Mouse (Mus musculus): ENCODE measurements around the gene Gm5901. TPM values are rescaled to one million over a fixed set of nuclear protein-coding genes. Genes with fewer than 3 reads are reported as not detected.

The Gm5901 gene
- total and polyA plus RNA-seq, 3 experiments, result 0.12 TPM; not detected in 2

DNA sequence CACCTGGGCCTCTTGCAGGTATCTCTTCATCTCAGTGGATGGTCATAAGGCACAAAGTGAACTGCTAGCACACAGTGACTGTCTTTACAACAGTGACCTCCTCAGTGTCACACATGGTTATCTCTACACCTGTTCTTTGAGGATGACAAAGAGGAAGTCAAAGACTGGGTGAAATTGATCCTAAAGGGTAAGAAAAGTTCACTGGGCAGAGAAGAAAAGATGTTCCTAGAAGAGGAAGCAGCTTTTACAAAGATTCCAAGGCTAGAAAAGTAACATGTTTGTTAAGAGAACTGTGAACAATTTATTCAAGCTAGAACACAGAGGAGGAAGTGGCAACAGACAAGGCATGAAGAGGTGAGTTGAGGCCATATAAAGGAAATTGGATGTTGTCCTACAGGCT lies 21.3 kb downstream of the Gm5901 start:
- Histone ChIP-seq H3K36me3 (ENCODE audit: control insufficient read depth, insufficient read depth, low read length) (peaks cover 6% of the 10 kb centered on the region), H3K27ac (no peak overlapping the region), H3K27me3 (ENCODE audit: control insufficient read depth, insufficient read depth, low read length) (no peaks in the 10 kb centered on the region), H3K4me3 (no peak overlapping the region), H3K4me1 (ENCODE audit: control insufficient read depth, insufficient read depth, low read length) (no peaks in the 10 kb centered on the region; the same call in none of the 2 replicates), H3K9ac (ENCODE audit: low read depth, low read length) (no peak overlapping the region), H3K79me2 (replicated peaks; ENCODE audit: control insufficient read depth, insufficient read depth, low read length) (no peaks in the 10 kb centered on the region; the same call in 1 of the 2 replicates)
- DNase-seq, result no peak
- intact Hi-C loops (cut with DNase I), result loop anchor here (5.0 kb wide), 2 partner anchors 241 to 416 kb away; partner anchors contain the start of gene Mrpl17
- TF ChIP-seq CTCF (IDR thresholded peaks at IDR 0.05), result no peak
- TF ChIP-seq EP300 (IDR thresholded peaks at IDR 0.05; ENCODE audit: insufficient read depth, low read depth, low read length), result no peak
- no peak for TF ChIP-seq POLR2A (IDR thresholded peaks at IDR 0.05; ENCODE audit: insufficient read depth, low read depth, low read length)

DNA sequence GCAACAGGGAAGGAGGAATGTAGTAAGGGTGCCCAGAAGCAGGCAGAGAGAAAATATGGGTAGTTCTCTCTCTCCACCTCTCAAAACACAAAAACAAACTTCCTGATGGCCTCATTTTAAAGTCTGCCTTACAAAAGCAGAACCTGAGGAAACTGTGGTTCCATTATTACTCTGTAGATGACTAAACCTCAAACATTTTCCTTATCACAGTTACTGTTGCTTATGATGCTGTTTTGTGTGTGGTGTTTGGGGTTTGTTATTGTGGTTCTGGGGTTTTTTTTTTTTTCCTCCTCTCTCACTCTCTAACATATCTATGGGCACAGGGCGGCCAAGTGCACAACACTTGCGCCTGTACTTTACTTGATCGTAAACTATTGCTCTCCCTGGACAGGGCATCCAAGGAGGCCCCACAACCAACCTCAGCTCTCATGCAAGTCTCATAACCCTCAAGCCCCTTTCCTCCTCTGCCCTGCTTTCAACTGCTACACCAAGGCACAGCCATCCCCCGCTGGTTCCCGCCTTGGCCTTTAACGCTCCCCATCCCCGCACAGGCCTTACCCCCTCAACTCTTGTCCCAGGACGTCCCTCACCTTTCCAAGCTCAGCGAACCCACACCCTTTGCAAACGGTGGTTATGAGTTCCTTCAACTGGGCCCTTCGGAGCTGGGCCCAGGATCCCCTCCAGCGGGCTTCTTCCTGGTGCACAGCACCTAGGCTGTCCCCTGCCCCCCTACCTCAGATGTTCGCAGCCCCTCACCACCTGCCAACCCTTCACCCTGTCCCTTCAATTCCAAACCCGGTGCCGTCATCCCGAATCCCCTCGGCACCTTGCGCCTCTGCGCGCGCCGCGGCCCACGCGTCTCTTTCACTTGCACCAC lies 24.5 kb downstream of the Gm5901 start:
- no peak for TF ChIP-seq EP300 (IDR thresholded peaks at IDR 0.05; ENCODE audit: insufficient read depth, low read depth, low read length)
- no peak for TF ChIP-seq CTCF (IDR thresholded peaks at IDR 0.05)
- no peak for TF ChIP-seq POLR2A (IDR thresholded peaks at IDR 0.05; ENCODE audit: insufficient read depth, low read depth, low read length)
- Histone ChIP-seq H3K9ac (ENCODE audit: low read depth, low read length) (peak overlapping the region; percentile 91), H3K4me3 (peak overlapping the region; percentile 84), H3K4me1 (ENCODE audit: control insufficient read depth, insufficient read depth, low read length) (no peaks in the 10 kb centered on the region; the same call in none of the 2 replicates), H3K79me2 (replicated peaks; ENCODE audit: control insufficient read depth, insufficient read depth, low read length) (no peaks in the 10 kb centered on the region), H3K27me3 (ENCODE audit: control insufficient read depth, insufficient read depth, low read length) (no peaks in the 10 kb centered on the region), H3K36me3 (ENCODE audit: control insufficient read depth, insufficient read depth, low read length) (peaks cover 6% of the 10 kb centered on the region), H3K27ac (peak overlapping the region; percentile 89)
- intact Hi-C loops (cut with DNase I), result loop anchor here (5.0 kb wide), 2 partner anchors 238 to 413 kb away; partner anchors contain the start of gene Mrpl17
- under 1% methylated on average over 25 of the region's 25 CpGs for WGBS
- no peak for DNase-seq

DNA sequence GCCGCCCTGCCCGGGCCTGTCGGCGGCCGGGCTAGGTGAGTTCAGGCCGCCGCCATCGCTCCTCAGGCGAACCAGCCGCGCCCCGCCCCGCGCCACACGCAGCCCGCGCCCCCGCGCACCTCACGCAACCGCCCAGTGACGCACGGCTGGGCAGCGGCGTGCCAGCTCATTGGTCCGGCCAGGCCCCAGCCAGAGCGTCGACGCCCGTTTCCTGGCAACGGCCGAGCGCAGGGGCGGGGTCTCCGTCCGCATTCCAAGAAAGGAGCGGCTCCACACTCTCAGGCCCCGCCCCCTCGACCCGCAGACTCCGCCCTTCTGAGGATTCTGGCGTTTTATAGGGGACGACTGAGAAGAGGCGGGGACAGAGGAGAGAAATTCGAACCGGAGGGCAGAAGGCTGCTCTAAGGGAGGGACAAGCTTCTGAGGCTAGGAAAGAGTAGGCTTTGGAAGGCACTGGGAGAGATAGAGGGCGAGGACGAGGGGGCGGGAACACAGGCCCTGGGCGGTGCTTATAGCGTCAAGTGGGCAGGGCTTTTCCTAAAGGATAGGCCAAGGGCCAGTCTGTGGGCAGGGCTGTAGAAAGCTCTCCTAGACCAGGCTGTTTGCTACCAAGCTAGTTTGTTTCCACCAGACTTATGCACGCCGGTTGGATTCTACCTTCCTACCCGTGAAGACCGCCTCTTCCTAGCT lies 25.2 kb downstream of the Gm5901 start, which contains the start of gene Fam160a2:
Gene Fam160a2, minus strand, starts transcription at position 120 of the 690 bp plus-strand sequence.
- Histone ChIP-seq H3K27ac (peak within 1 kb of the TSS; percentile 91), H3K27me3 (ENCODE audit: control insufficient read depth, insufficient read depth, low read length) (no peaks in the 10 kb centered on the region), H3K36me3 (ENCODE audit: control insufficient read depth, insufficient read depth, low read length) (peaks cover 6% of the 10 kb centered on the region), H3K79me2 (replicated peaks; ENCODE audit: control insufficient read depth, insufficient read depth, low read length) (no peaks in the 10 kb centered on the region), H3K4me1 (ENCODE audit: control insufficient read depth, insufficient read depth, low read length) (no peaks in the 10 kb centered on the region; the same call in none of the 2 replicates), H3K9ac (ENCODE audit: low read depth, low read length) (peak within 1 kb of the TSS; percentile 92), H3K4me3 (peak within 1 kb of the TSS; percentile 84)
- DNase-seq, result peak; percentile 99 to 100
- intact Hi-C loops (cut with DNase I), result loop anchor here (5.0 kb wide), 2 partner anchors 237 to 412 kb away; partner anchors contain the start of gene Mrpl17
- WGBS, result 1% methylated on average over 55 of the region's 55 CpGs
- no peak for TF ChIP-seq CTCF (IDR thresholded peaks at IDR 0.05)
- TF ChIP-seq EP300 (IDR thresholded peaks at IDR 0.05; ENCODE audit: insufficient read depth, low read depth, low read length), result peak; percentile 53; the same call in 1 of the 2 replicates
- peak; percentile 91 for TF ChIP-seq POLR2A (IDR thresholded peaks at IDR 0.05; ENCODE audit: insufficient read depth, low read depth, low read length)

DNA sequence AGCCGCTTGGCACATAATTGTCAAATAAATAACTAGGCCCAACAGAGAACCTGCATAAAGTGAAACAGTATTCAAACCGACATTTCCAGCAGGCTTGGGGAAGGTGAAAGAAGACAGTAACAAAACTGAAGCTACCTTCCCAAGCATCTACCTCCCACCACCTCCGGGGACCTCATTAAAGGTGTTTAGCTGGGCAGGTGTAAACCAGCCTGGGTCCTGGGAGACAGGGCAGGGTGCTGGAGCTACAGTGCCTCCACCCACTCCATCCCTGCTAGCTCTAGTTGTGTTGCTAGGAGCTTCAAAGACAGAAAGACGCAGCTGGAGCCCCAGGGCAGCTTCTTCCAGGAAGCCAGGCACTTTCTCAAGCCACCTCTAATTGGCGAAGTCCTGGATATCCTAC lies 29.4 kb downstream of the Gm5901 start, which contains the start of gene Cnga4:
Gene Cnga4, plus strand, starts transcription at position 301 of the 400 bp plus-strand sequence.
- no peak within 1 kb of the TSS for H3K27ac ChIP-seq
- 70% methylated on average over 5 of the region's 5 CpGs for WGBS
- no peak within 1 kb of the TSS for H3K9ac ChIP-seq (ENCODE audit: low read depth, low read length)
- H3K4me3 ChIP-seq, result no peak within 1 kb of the TSS
- intact Hi-C loops (cut with DNase I), result no loop called here
- no peak for DNase-seq
- no peaks in the 10 kb centered on the region for H3K27me3 ChIP-seq (ENCODE audit: control insufficient read depth, insufficient read depth, low read length)
- no peaks in the 10 kb centered on the region for H3K79me2 ChIP-seq (replicated peaks; ENCODE audit: control insufficient read depth, insufficient read depth, low read length)
- TF ChIP-seq EP300 (IDR thresholded peaks at IDR 0.05; ENCODE audit: insufficient read depth, low read depth, low read length) (no peak), POLR2A (IDR thresholded peaks at IDR 0.05; ENCODE audit: insufficient read depth, low read depth, low read length) (no peak), CTCF (IDR thresholded peaks at IDR 0.05) (no peak)
- H3K36me3 ChIP-seq (ENCODE audit: control insufficient read depth, insufficient read depth, low read length), result no peaks in the 10 kb centered on the region
- no peaks in the 10 kb centered on the region; the same call in 1 of the 2 replicates for H3K4me1 ChIP-seq (ENCODE audit: control insufficient read depth, insufficient read depth, low read length)

DNA sequence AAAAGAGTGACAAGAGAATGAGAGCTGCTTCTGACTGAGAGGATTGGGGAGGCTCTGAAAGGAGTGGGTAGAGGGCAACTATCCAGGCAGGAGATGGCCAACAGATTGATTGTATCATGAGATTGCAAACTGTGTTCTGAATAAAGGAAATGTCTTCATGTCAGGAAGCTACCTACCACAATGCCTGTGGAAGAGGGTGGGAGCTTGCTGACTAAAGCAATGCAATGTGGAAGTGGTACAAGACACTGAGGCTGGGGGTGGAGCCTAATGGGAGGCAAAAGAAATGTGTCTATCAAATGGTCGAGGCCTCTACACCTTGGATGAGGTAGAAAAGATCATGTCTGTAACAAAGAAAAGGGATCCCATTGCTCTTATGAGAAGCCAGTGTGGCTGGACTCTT lies 31.5 kb downstream of the Gm5901 start:
- Histone ChIP-seq H3K27ac (no peak overlapping the region), H3K9ac (ENCODE audit: low read depth, low read length) (no peak overlapping the region), H3K36me3 (ENCODE audit: control insufficient read depth, insufficient read depth, low read length) (no peaks in the 10 kb centered on the region), H3K4me3 (no peak overlapping the region), H3K27me3 (ENCODE audit: control insufficient read depth, insufficient read depth, low read length) (no peaks in the 10 kb centered on the region), H3K4me1 (ENCODE audit: control insufficient read depth, insufficient read depth, low read length) (no peaks in the 10 kb centered on the region), H3K79me2 (replicated peaks; ENCODE audit: control insufficient read depth, insufficient read depth, low read length) (no peaks in the 10 kb centered on the region)
- TF ChIP-seq POLR2A (IDR thresholded peaks at IDR 0.05; ENCODE audit: insufficient read depth, low read depth, low read length), result no peak
- TF ChIP-seq EP300 (IDR thresholded peaks at IDR 0.05; ENCODE audit: insufficient read depth, low read depth, low read length), result no peak
- no peak for TF ChIP-seq CTCF (IDR thresholded peaks at IDR 0.05)
- intact Hi-C loops (cut with DNase I), result no loop called here
- no peak for DNase-seq
- WGBS, result 59% methylated on average over 1 of the region's 1 CpGs
